Mouse (Mus musculus) midbrain, embryonic 14.5 days (tissue): ENCODE results near the gene Lgals3bp. TPM values are rescaled to one million over a fixed set of nuclear protein-coding genes. Genes with fewer than 3 reads are reported as not detected.

Source experiments
- ATAC-seq: fragments of 200-750 bp; cut with Nextera tagmentation; 2 replicates; pipeline ENCODE4 v1.8.0; 2017; ENCODE audit warnings: moderate number of reproducible peaks, moderate library complexity; ENCODE audit not compliant: low FRiP score, low TSS enrichment
- DNase-seq: peaks from one replicate; pipeline ENCODE4 v3.0.0-alpha.2; 2015
- H3K27ac ChIP-seq: fragments of 300-500 bp; sonication (generic); replicated peaks from 2 replicates; pipeline ENCODE4 v1.5.1; 2014; ENCODE audit warnings: mild to moderate bottlenecking, low read depth, low read length, moderate library complexity
- H3K27me3 ChIP-seq: fragments of 300-500 bp; sonication (generic); 2 replicates; pipeline ENCODE4 v1.6.1; 2014; ENCODE audit warnings: low read length, control low read depth, mixed read lengths; ENCODE audit not compliant: control insufficient read depth, insufficient read depth
- H3K36me3 ChIP-seq: fragments of 300-500 bp; sonication (generic); 2 replicates; pipeline ENCODE4 v1.6.1; 2014; ENCODE audit warnings: low read length, control low read depth; ENCODE audit not compliant: control insufficient read depth, insufficient read depth
- H3K4me1 ChIP-seq: fragments of 300-500 bp; sonication (generic); 2 replicates; pipeline ENCODE4 v1.6.1; 2014; ENCODE audit warnings: mild to moderate bottlenecking, antibody characterized with exemption, low read length, control low read depth; ENCODE audit not compliant: control insufficient read depth, insufficient read depth
- H3K4me2 ChIP-seq: fragments of 300-500 bp; sonication (generic); 2 replicates; pipeline ENCODE4 v1.6.1; 2014; ENCODE audit warnings: mild to moderate bottlenecking, low read length, moderate library complexity
- H3K4me3 ChIP-seq: fragments of 300-500 bp; sonication (generic); replicated peaks from 2 replicates; pipeline ENCODE4 v1.5.1; 2014; ENCODE audit warnings: low read depth, low read length
- H3K9ac ChIP-seq: fragments of 300-500 bp; sonication (generic); replicated peaks from 2 replicates; pipeline ENCODE4 v1.6.1; 2014; ENCODE audit warnings: mild to moderate bottlenecking, low read length, moderate library complexity
- H3K9me3 ChIP-seq: fragments of 300-500 bp; sonication (generic); 2 replicates; pipeline ENCODE4 v1.6.1; 2016; ENCODE audit warnings: low read length, control low read depth, mixed read lengths; ENCODE audit not compliant: control insufficient read depth
- whole genome bisulfite sequencing: fragments of 180-500 bp; shearing (Covaris S2); extraction: QIAGEN DNeasy Blood & Tissue Kit; methylation state at CpG from one replicate; pipeline ENCODE4 v1.1.7; 2014; 5-methylcytosine and 5-hydroxymethylcytosine counted together
- polyA plus RNA-seq: library from polyadenylated mRNA; unstranded; fragments of >200 nt; fragmentation: Nextera tagmentation; extraction: Ambion mirVana; gene quantifications from 2 replicates; pipeline ENCODE4 v1.2.1, GENCODE M21; 2014

The Lgals3bp gene
- polyA plus RNA-seq, 1 experiment from 2014 or later: 5.5 TPM

GRCm38 (mm10) chr11:118416046-118416445 lies 14.2 kb upstream of the Lgals3bp start:
- peaks cover 16% of the 10 kb centered on the region for H3K4me1 ChIP-seq
- WGBS: 79% methylated on average over 7 of the region's 7 CpGs
- H3K4me2 ChIP-seq: no peak overlapping the region
- H3K9me3 ChIP-seq: no peaks in the 10 kb centered on the region
- DNase-seq (no peak), ATAC-seq (no peak)
- H3K9ac ChIP-seq: no peak overlapping the region
- H3K4me3 ChIP-seq: no peak overlapping the region
- H3K36me3 ChIP-seq: peaks cover 23% of the 10 kb centered on the region
- no peak overlapping the region for H3K27ac ChIP-seq
- H3K27me3 ChIP-seq: no peaks in the 10 kb centered on the region

- peaks cover 28% of the 10 kb centered on the region for H3K36me3 ChIP-seq
- no peak for ATAC-seq
- H3K4me1 ChIP-seq: peaks cover 16% of the 10 kb centered on the region
These were observed 13.7 kb upstream of the Lgals3bp start for GRCm38 (mm10) chr11:118415630-118416029.

DNA sequence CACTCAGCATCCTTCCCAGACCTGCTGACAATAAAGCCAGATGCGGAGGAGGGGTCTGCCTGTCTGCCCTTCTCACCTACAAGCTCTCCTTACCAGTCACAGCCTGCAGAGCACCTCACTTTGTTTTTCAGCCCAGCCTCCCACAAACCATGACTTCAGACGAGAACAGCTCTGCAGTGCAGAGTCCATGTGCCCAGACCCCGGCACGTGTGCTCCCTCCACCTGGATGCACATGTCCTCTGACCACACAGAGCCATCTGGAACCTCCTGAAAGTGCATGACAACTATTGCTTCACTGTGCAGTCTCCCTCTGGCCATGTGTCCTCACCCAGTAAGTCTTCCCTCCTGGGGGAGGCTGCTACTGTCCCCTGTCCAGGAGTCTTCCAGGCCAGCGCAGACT lies 12.4 kb upstream of the Lgals3bp start:
- ATAC-seq: no peak

More at GRCm38 (mm10) chr11:118415630-118416029, 13.7 kb upstream of the Lgals3bp start:
- DNase-seq: no peak
- H3K9me3 ChIP-seq: no peaks in the 10 kb centered on the region
- no peak overlapping the region for H3K9ac ChIP-seq
- no peak overlapping the region for H3K27ac ChIP-seq
- no peak overlapping the region for H3K4me2 ChIP-seq
- H3K4me3 ChIP-seq: no peak overlapping the region
- H3K27me3 ChIP-seq: no peaks in the 10 kb centered on the region
- WGBS: 93% methylated on average over 6 of the region's 6 CpGs

DNA sequence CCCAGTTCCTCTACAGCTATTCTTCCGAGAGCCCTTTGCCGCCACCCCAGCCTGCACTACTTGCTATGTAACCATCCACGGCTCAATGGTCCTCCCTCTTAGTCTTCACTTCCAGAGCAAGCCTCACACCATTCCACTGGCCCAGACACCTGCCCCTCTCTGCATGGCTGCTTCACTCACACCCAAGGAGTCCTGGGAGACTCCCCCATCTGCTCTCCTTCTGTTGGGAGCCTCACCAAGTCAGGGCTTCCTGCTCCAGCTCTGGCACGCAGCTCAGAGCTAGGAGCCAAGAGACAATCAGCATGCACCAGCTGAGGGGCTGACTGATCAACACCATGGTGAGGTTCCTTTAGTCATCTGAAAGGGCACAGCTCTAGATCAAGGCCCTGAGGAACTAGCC lies 11.2 kb upstream of the Lgals3bp start:
- DNase-seq: no peak
- H3K4me1 ChIP-seq: peaks cover 8% of the 10 kb centered on the region

More for the DNA sequence above, 12.4 kb upstream of the Lgals3bp start:
- peaks cover 12% of the 10 kb centered on the region for H3K4me1 ChIP-seq
- no peak for DNase-seq
- H3K27me3 ChIP-seq: no peaks in the 10 kb centered on the region
- peaks cover 40% of the 10 kb centered on the region for H3K36me3 ChIP-seq
- H3K9me3 ChIP-seq: no peaks in the 10 kb centered on the region
- H3K9ac ChIP-seq: no peak overlapping the region
- H3K27ac ChIP-seq: no peak overlapping the region
- WGBS: 96% methylated on average over 5 of the region's 5 CpGs
- no peak overlapping the region for H3K4me3 ChIP-seq
- H3K4me2 ChIP-seq: no peak overlapping the region

DNA sequence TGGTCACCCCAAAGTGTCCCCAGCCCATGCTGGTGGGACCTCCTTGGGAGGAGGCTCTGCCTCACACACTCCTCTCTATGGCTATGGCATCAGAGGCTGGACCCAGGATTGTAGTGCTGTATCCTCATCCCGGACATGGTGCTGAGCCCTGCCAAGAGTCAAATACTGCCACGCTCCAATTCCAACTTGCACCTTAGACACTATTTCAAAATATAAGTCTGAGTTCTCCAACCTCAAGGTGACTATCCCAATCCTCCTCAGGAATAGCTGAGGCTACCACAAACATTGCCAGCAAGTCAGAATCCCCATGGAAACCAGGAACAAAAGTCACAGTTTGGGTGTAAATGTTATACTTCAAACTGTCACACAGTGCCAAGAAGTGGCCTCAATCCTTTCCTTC lies 10.7 kb upstream of the Lgals3bp start:
- 92% methylated on average over 2 of the region's 2 CpGs for WGBS
- Histone ChIP-seq H3K27me3 (no peaks in the 10 kb centered on the region), H3K27ac (no peak overlapping the region)

More for the DNA sequence above, 11.2 kb upstream of the Lgals3bp start:
- H3K27ac ChIP-seq: no peak overlapping the region
- no peaks in the 10 kb centered on the region for H3K9me3 ChIP-seq
- H3K27me3 ChIP-seq: no peaks in the 10 kb centered on the region
- no peak overlapping the region for H3K9ac ChIP-seq
- H3K36me3 ChIP-seq: peaks cover 52% of the 10 kb centered on the region
- WGBS: 92% methylated on average over 4 of the region's 4 CpGs
- no peak for ATAC-seq
- H3K4me2 ChIP-seq: no peak overlapping the region
- no peak overlapping the region for H3K4me3 ChIP-seq

DNA sequence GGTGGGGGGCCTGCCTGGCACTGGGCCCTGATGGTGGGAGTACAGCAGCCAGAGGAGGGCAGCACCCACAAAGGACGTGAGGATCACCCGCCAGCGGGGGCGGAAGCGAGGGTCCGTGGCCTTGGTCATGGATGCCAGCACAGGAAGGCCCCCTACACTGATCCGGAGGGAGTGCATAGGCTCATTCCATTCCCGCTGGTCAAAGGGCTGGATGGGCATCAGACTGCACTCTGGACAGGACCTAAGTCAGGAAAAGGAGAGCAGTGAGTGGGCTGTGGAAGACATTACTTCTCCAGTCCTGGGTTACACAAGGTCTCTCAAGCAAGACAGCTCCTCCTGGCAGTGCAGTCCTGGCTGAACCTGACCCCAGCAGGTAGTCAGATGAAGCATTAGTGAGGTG lies 9.4 kb upstream of the Lgals3bp start:
- no peaks in the 10 kb centered on the region for H3K4me1 ChIP-seq
- H3K9ac ChIP-seq: no peak overlapping the region
- no peaks in the 10 kb centered on the region for H3K27me3 ChIP-seq
- H3K4me2 ChIP-seq: no peak overlapping the region
- peaks cover 69% of the 10 kb centered on the region for H3K36me3 ChIP-seq
- no peak overlapping the region for H3K4me3 ChIP-seq
- DNase-seq: no peak
- no peaks in the 10 kb centered on the region for H3K9me3 ChIP-seq
- H3K27ac ChIP-seq: no peak overlapping the region
- 90% methylated on average over 8 of the region's 8 CpGs for WGBS
- no peak for ATAC-seq

More for the DNA sequence above, 10.7 kb upstream of the Lgals3bp start:
- Histone ChIP-seq H3K36me3 (peaks cover 56% of the 10 kb centered on the region), H3K9ac (no peak overlapping the region), H3K4me2 (no peak overlapping the region), H3K4me1 (peaks cover 4% of the 10 kb centered on the region), H3K4me3 (no peak overlapping the region), H3K9me3 (no peaks in the 10 kb centered on the region)
- DNase-seq (no peak), ATAC-seq (no peak)

GRCm38 (mm10) chr11:118410479-118410878 lies 8.6 kb upstream of the Lgals3bp start:
- Histone ChIP-seq H3K36me3 (peaks cover 74% of the 10 kb centered on the region), H3K27me3 (no peaks in the 10 kb centered on the region)
- no peak for ATAC-seq

DNA sequence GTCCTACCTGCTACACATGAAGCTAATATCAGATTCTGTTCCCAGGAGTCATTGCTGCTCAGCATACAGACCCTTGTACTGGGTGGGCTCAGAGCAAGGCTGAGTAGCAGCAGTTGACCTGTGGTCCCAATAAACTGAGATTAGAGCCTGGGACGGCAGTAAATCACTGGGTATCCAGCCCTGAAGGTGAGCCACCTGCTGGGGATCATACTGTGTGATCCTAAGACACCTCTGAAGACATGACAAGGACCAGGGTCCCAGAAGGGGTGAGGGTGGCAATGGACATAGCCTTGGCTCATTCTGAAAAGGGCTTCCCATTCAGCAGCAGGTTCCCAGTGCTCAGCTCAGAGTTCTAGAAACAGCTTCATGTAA lies 8.2 kb upstream of the Lgals3bp start:
- Histone ChIP-seq H3K9ac (no peak overlapping the region), H3K9me3 (no peaks in the 10 kb centered on the region), H3K27ac (no peak overlapping the region), H3K4me1 (no peaks in the 10 kb centered on the region), H3K36me3 (peaks cover 71% of the 10 kb centered on the region), H3K4me2 (no peak overlapping the region), H3K27me3 (no peaks in the 10 kb centered on the region), H3K4me3 (no peak overlapping the region)
- ATAC-seq: no peak
- DNase-seq: no peak
- WGBS: 95% methylated on average over 1 of the region's 1 CpGs

More at GRCm38 (mm10) chr11:118410479-118410878, 8.6 kb upstream of the Lgals3bp start:
- Histone ChIP-seq H3K4me2 (no peak overlapping the region), H3K9me3 (no peaks in the 10 kb centered on the region), H3K9ac (no peak overlapping the region), H3K4me3 (no peak overlapping the region), H3K4me1 (no peaks in the 10 kb centered on the region), H3K27ac (no peak overlapping the region)
- no peak for DNase-seq
- WGBS: 92% methylated on average over 10 of the region's 10 CpGs

DNA sequence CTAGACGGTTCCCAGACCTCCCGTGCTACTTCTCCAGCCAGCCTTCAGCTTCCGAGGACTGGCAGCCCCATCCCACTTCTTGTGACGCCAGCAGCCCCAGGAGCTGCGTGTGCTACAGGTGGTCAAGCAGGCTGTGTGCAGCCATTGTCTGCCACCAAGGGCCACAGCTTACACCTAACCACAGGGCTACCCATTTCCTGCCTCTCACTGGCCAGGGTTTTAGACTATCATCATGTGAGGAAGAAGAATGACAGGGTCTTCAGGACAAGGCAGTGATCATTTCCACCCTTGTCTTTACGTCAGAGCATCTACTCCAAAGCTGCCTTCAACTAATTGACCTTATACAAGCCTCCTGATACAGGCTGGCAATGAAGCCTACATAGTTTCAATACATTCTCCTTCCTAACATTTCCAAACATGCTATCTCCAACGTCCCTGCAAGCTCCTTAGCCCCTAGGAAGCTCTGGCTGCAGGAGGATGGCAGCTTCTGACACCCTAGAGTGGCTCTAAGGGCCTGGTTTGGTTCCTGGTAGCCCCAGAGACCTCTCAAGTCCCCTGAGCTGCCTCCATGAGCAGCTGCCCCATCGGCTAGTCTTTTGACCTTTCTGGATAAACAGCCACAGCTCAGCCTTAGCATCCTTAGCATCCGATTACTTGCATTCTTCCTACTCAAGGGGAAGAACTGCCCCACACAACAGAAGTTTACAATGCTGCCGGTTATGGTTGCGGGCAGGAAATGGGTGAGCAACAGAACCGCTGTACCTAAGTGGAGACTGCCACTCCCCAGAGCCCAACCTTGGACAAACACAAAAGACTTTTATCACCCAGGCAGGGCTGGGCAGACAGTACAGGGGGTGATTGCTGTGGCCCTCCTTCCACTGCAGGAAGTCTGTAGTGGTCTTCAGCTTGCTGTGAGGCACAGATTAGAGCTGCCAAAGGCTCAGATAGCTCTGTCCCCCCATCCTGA lies 7.5 kb upstream of the Lgals3bp start:
- ATAC-seq (no peak), DNase-seq (no peak)
- Histone ChIP-seq H3K27me3 (no peaks in the 10 kb centered on the region), H3K4me3 (no peak overlapping the region), H3K4me2 (no peak overlapping the region), H3K9me3 (no peaks in the 10 kb centered on the region), H3K4me1 (no peaks in the 10 kb centered on the region), H3K9ac (no peak overlapping the region), H3K27ac (no peak overlapping the region), H3K36me3 (peaks cover 65% of the 10 kb centered on the region)
- 90% methylated on average over 12 of the region's 12 CpGs for WGBS
